Mouse (Mus musculus) liver, embryonic 14 days (tissue): ENCODE measurements around the gene Sfmbt2. TPM values are rescaled to one million over a fixed set of nuclear protein-coding genes. Genes with fewer than 3 reads are reported as not detected.

Experiments used
- polyA plus RNA-seq: library from polyadenylated mRNA; depleted of rRNA; stranded (reverse); fragments of >200 nt; gene quantifications from 2 replicates; pipeline ENCODE4 v1.2.3, GENCODE M21; 2012; rRNA removed

Sfmbt2 gene
- polyA plus RNA-seq: 0.14 TPM in 2 replicates

GRCm38 (mm10) chr2:10370176-10370575 is at the start of gene Sfmbt2:
Sfmbt2 (plus strand) TSS chr2:10370510.

Other genes with a start within 250 kb of the Sfmbt2 start
- gene Itih2, start 239.1 kb upstream of the Sfmbt2 start, polyA plus RNA-seq: 300 and 347 TPM in 2 replicates
- gene Itih5, start 216.9 kb upstream of the Sfmbt2 start, polyA plus RNA-seq: 2.0 and 2.1 TPM in 2 replicates